Mouse (Mus musculus) forebrain, embryonic 14.5 days (tissue): ENCODE results near the gene Tmem221. TPM values are rescaled to one million over a fixed set of nuclear protein-coding genes. Genes with fewer than 3 reads are reported as not detected.
A peak's percentile ranks its signal among the peaks of the same experiment; 100 is the strongest.

Source experiments
- ATAC-seq: fragments of 200-750 bp; cut with Nextera tagmentation; 2 replicates; pipeline ENCODE4 v1.8.0; 2017; ENCODE audit warnings: mild to moderate bottlenecking, moderate library complexity
- DNase-seq: peaks from one replicate; pipeline ENCODE4 v3.0.0-alpha.2; 2015; ENCODE audit warnings: low spot score
- H3K27ac ChIP-seq: fragments of 300-500 bp; sonication (generic); 2 replicates; pipeline ENCODE4 v1.5.1; 2014; ENCODE audit warnings: low read depth, mild to moderate bottlenecking, control low read depth, low read length, moderate library complexity
- H3K27me3 ChIP-seq: fragments of 300-500 bp; sonication (generic); replicated peaks from 2 replicates; pipeline ENCODE4 v1.6.1; 2014; ENCODE audit warnings: low read length, control low read depth, mixed read lengths; ENCODE audit not compliant: control insufficient read depth, insufficient read depth
- H3K36me3 ChIP-seq: fragments of 300-500 bp; sonication (generic); 2 replicates; pipeline ENCODE4 v1.6.1; 2014; ENCODE audit warnings: low read length, control low read depth; ENCODE audit not compliant: control insufficient read depth, insufficient read depth
- H3K4me1 ChIP-seq: fragments of 300-500 bp; sonication (generic); 2 replicates; pipeline ENCODE4 v1.6.1; 2014; ENCODE audit warnings: antibody characterized with exemption, low read length, control low read depth; ENCODE audit not compliant: control insufficient read depth, insufficient read depth
- H3K4me2 ChIP-seq: fragments of 300-500 bp; sonication (generic); 2 replicates; pipeline ENCODE4 v1.6.1; 2014; ENCODE audit warnings: mild to moderate bottlenecking, control low read depth, low read length
- H3K4me3 ChIP-seq: fragments of 300-500 bp; sonication (generic); 2 replicates; pipeline ENCODE4 v1.5.1; 2014; ENCODE audit warnings: low read depth, low read length, control low read depth
- H3K9ac ChIP-seq: fragments of 300-500 bp; sonication (generic); 2 replicates; pipeline ENCODE4 v1.6.1; 2014; ENCODE audit warnings: mild to moderate bottlenecking, low read length, control low read depth, moderate library complexity
- H3K9me3 ChIP-seq: fragments of 300-500 bp; sonication (generic); replicated peaks from 2 replicates; pipeline ENCODE4 v1.6.1; 2016; ENCODE audit warnings: low read length, control low read depth, mixed read lengths; ENCODE audit not compliant: control insufficient read depth
- WGBS: fragments of 180-500 bp; shearing (Covaris S2); extraction: QIAGEN DNeasy Blood & Tissue Kit; methylation state at CpG from one replicate; pipeline ENCODE4 v1.1.7; 2014; 5-methylcytosine and 5-hydroxymethylcytosine counted together
- polyA plus RNA-seq: library from polyadenylated mRNA; unstranded; fragments of >200 nt; fragmentation: Nextera tagmentation; extraction: Ambion mirVana; gene quantifications from 2 replicates; pipeline ENCODE4 v1.2.1, GENCODE M21; 2014

Tmem221 gene
- polyA plus RNA-seq, 1 experiment from 2014 or later: not detected

GRCm38 (mm10) chr8:71596384-71596783 is 37.7 kb upstream of the Tmem221 start:
- WGBS: 56% methylated on average over 6 of the region's 6 CpGs
- peaks cover 9% of the 10 kb centered on the region for H3K4me1 ChIP-seq
- no peaks in the 10 kb centered on the region for H3K9me3 ChIP-seq
- DNase-seq (no peak), ATAC-seq (no peak)
- H3K27me3 ChIP-seq: peaks cover 8% of the 10 kb centered on the region; the same call in 1 of the 2 replicates
- H3K4me2 ChIP-seq: no peak overlapping the region; the same call in 1 of the 2 replicates
- H3K9ac ChIP-seq: no peak overlapping the region
- H3K36me3 ChIP-seq: 0 out of 2 replicates have a peak, but pooled peaks cover 12% of the 10 kb centered on the region
- H3K27ac ChIP-seq: no peak overlapping the region
- H3K4me3 ChIP-seq: no peak overlapping the region

GRCm38 (mm10) chr8:71595862-71596261 is 37.2 kb upstream of the Tmem221 start:
- peak; percentile 86 for DNase-seq
- no peak overlapping the region; the same call in 1 of the 2 replicates for H3K4me2 ChIP-seq
- WGBS: 5% methylated on average over 27 of the region's 27 CpGs
- no peaks in the 10 kb centered on the region for H3K9me3 ChIP-seq
- H3K4me3 ChIP-seq: no peak overlapping the region
- peaks cover 5% of the 10 kb centered on the region; the same call in 1 of the 2 replicates for H3K27me3 ChIP-seq
- H3K27ac ChIP-seq: no peak overlapping the region
- peaks cover 14% of the 10 kb centered on the region for H3K4me1 ChIP-seq
- H3K9ac ChIP-seq: no peak overlapping the region
- ATAC-seq: peak; percentile 45
- H3K36me3 ChIP-seq: 0 out of 2 replicates have a peak, but pooled peaks cover 12% of the 10 kb centered on the region

- H3K4me2 ChIP-seq: no peak overlapping the region
- 0 out of 2 replicates have a peak, but pooled peaks cover 12% of the 10 kb centered on the region for H3K36me3 ChIP-seq
- H3K27ac ChIP-seq: no peak overlapping the region
- DNase-seq (no peak), ATAC-seq (no peak)
- no peaks in the 10 kb centered on the region for H3K9me3 ChIP-seq
- H3K4me3 ChIP-seq: no peak overlapping the region
- H3K9ac ChIP-seq: no peak overlapping the region
- H3K27me3 ChIP-seq: no peaks in the 10 kb centered on the region
- WGBS: 94% methylated on average over 4 of the region's 4 CpGs
- peaks cover 14% of the 10 kb centered on the region for H3K4me1 ChIP-seq
These were observed 35.7 kb upstream of the Tmem221 start for GRCm38 (mm10) chr8:71594324-71594722.

GRCm38 (mm10) chr8:71593556-71594323 is 35.1 kb upstream of the Tmem221 start:
- Histone ChIP-seq H3K4me3 (no peak overlapping the region), H3K9ac (no peak overlapping the region; the same call in 1 of the 2 replicates), H3K4me1 (peaks cover 14% of the 10 kb centered on the region), H3K27ac (no peak overlapping the region), H3K4me2 (no peak overlapping the region), H3K9me3 (no peaks in the 10 kb centered on the region), H3K36me3 (0 out of 2 replicates have a peak, but pooled peaks cover 12% of the 10 kb centered on the region), H3K27me3 (no peaks in the 10 kb centered on the region)
- WGBS: 94% methylated on average over 8 of the region's 8 CpGs
- DNase-seq (no peak), ATAC-seq (no peak)

GRCm38 (mm10) chr8:71592374-71593170 is 33.9 kb upstream of the Tmem221 start:
- ATAC-seq (peak; percentile 71), DNase-seq (peak; percentile 69)
- Histone ChIP-seq H3K4me2 (peak overlapping the region; percentile 96), H3K4me1 (peaks cover 14% of the 10 kb centered on the region), H3K27me3 (no peaks in the 10 kb centered on the region), H3K4me3 (peak overlapping the region; percentile 62), H3K9me3 (no peaks in the 10 kb centered on the region), H3K36me3 (peaks cover 12% of the 10 kb centered on the region; the same call in 1 of the 2 replicates), H3K27ac (peak overlapping the region; percentile 95), H3K9ac (peak overlapping the region; percentile 93)
- WGBS: 4% methylated on average over 60 of the region's 60 CpGs

GRCm38 (mm10) chr8:71591471-71592373 is 33.1 kb upstream of the Tmem221 start, which contains the start of gene Pgls:
Gene Pgls (plus strand): TSS chr8:71592176.
- under 1% methylated on average over 71 of the region's 71 CpGs for WGBS
- H3K4me2 ChIP-seq: peak within 1 kb of the TSS; percentile 96
- ATAC-seq: peak; percentile 84

GRCm38 (mm10) chr8:71591017-71591416 is 32.3 kb upstream of the Tmem221 start:
- H3K27me3 ChIP-seq: no peaks in the 10 kb centered on the region
- no peaks in the 10 kb centered on the region for H3K9me3 ChIP-seq
- H3K9ac ChIP-seq: peak overlapping the region; percentile 93
- WGBS: 35% methylated on average over 5 of the region's 5 CpGs
- H3K4me2 ChIP-seq: peak overlapping the region; percentile 96
- no peak for DNase-seq
- H3K4me3 ChIP-seq: peak overlapping the region; percentile 62
- H3K36me3 ChIP-seq: peaks cover 22% of the 10 kb centered on the region
- H3K27ac ChIP-seq: peak overlapping the region; percentile 95; the same call in 1 of the 2 replicates
- H3K4me1 ChIP-seq: peaks cover 14% of the 10 kb centered on the region
- ATAC-seq: no peak

More at GRCm38 (mm10) chr8:71591471-71592373, 33.1 kb upstream of the Tmem221 start, which contains the start of gene Pgls:
- no peaks in the 10 kb centered on the region for H3K9me3 ChIP-seq
- H3K27me3 ChIP-seq: no peaks in the 10 kb centered on the region
- peak within 1 kb of the TSS; percentile 95 for H3K27ac ChIP-seq
- H3K36me3 ChIP-seq: peaks cover 18% of the 10 kb centered on the region; the same call in 1 of the 2 replicates
- peak within 1 kb of the TSS; percentile 62 for H3K4me3 ChIP-seq
- H3K9ac ChIP-seq: peak within 1 kb of the TSS; percentile 93
- DNase-seq: peak; percentile 95
- peaks cover 14% of the 10 kb centered on the region for H3K4me1 ChIP-seq

GRCm38 (mm10) chr8:71588762-71589161 is 30.1 kb upstream of the Tmem221 start:
- Histone ChIP-seq H3K9ac (no peak overlapping the region), H3K27ac (no peak overlapping the region), H3K9me3 (no peaks in the 10 kb centered on the region), H3K4me1 (peaks cover 14% of the 10 kb centered on the region), H3K27me3 (no peaks in the 10 kb centered on the region), H3K4me2 (no peak overlapping the region), H3K36me3 (peaks cover 35% of the 10 kb centered on the region), H3K4me3 (no peak overlapping the region)
- 62% methylated on average over 3 of the region's 3 CpGs for WGBS
- ATAC-seq (no peak), DNase-seq (no peak)
